Mouse (Mus musculus) CH12F3 (cell line): ENCODE measurements around the gene Gm21883.
"Not testable (repeated sequence)": the region's sequence is repeated elsewhere in the genome, so short reads cannot be mapped to it uniquely, and the experiment has no call there.

ENCODE experiments used
- in situ Hi-C: fragments of 300-500 bp; cut with MboI; formaldehyde crosslinking; loops from 2 replicates; pipeline ENCODE4 v1.14.3; 2020; ENCODE audit warnings: low sequenced_read_pairs

The Gm21883 gene

DNA sequence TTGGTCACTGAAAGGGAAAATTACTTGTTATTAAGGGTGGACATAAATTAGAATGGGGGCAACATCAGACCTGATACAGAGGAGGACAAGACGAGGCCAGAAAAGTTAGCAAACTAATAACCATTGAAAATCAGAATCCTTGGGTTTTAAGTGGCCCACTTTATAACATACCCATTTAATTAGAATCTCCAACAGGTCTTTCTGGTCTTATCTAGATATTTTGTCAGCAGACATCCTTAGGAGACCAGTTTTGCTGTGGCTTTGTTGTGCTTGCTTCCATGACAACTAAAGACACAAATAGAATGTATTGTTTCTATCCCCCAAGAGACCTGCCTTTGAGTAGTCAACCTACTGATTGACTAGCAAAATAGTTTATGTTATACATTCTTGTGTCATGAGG lies at the start of gene Gm21883:
Gene Gm21883 (minus strand): TSS at position 101 of the 400 bp plus-strand sequence.
- in situ Hi-C loops: not testable (repeated sequence)

GRCm38 (mm10) chrX:31618820-31619219 lies 44.7 kb upstream of the Gm21883 start, which contains the start of gene Spin2e:
TSS of gene Spin2e (minus strand) at chrX:31618920.
- in situ Hi-C loops: not testable (repeated sequence)
